Mouse (Mus musculus) limb, embryonic 13.5 days (tissue): ENCODE data around the gene Gm10750. TPM values are rescaled to one million over a fixed set of nuclear protein-coding genes. Genes with fewer than 3 reads are reported as not detected.
"Not testable (repeated sequence)": the region's sequence is repeated elsewhere in the genome, so short reads cannot be mapped to it uniquely, and the experiment has no call there.

Experiments
- ATAC-seq: fragments of 200-750 bp; cut with Nextera tagmentation; 2 replicates; pipeline ENCODE4 v1.8.0; 2017; ENCODE audit warnings: low read depth, moderate number of reproducible peaks, moderate TSS enrichment; ENCODE audit not compliant: low FRiP score
- H3K27ac ChIP-seq: fragments of 300-500 bp; sonication (generic); 2 replicates; pipeline ENCODE4 v1.5.1; 2015; ENCODE audit warnings: inconsistent platforms, mild to moderate bottlenecking, moderate library complexity
- H3K27me3 ChIP-seq: fragments of 300-500 bp; sonication (generic); 2 replicates; pipeline ENCODE4 v1.6.1; 2015; ENCODE audit warnings: mild to moderate bottlenecking, inconsistent platforms
- H3K36me3 ChIP-seq: fragments of 300-500 bp; sonication (generic); 2 replicates; pipeline ENCODE4 v1.6.1; 2015; ENCODE audit warnings: inconsistent platforms, mild to moderate bottlenecking, moderate library complexity
- H3K4me1 ChIP-seq: fragments of 300-500 bp; sonication (generic); 2 replicates; pipeline ENCODE4 v1.6.1; 2015; ENCODE audit warnings: inconsistent platforms
- H3K4me2 ChIP-seq: fragments of 300-500 bp; sonication (generic); replicated peaks from 2 replicates; pipeline ENCODE4 v1.6.1; 2015; ENCODE audit warnings: inconsistent platforms, mild to moderate bottlenecking, moderate library complexity
- H3K4me3 ChIP-seq: fragments of 300-500 bp; sonication (generic); 2 replicates; pipeline ENCODE4 v1.5.1; 2015; ENCODE audit warnings: moderate library complexity, mild to moderate bottlenecking, inconsistent platforms
- H3K9ac ChIP-seq: fragments of 300-500 bp; sonication (generic); 2 replicates; pipeline ENCODE4 v1.6.1; 2015; ENCODE audit warnings: mild to moderate bottlenecking, inconsistent platforms
- H3K9me3 ChIP-seq: fragments of 300-500 bp; sonication (generic); 2 replicates; pipeline ENCODE4 v1.6.1; 2016; ENCODE audit warnings: inconsistent platforms
- WGBS: fragments of 180-500 bp; shearing (Covaris S2); methylation state at CpG from one replicate; pipeline ENCODE4 v1.1.7; 2015; 5-methylcytosine and 5-hydroxymethylcytosine counted together
- polyA plus RNA-seq: library from polyadenylated mRNA; unstranded; fragments of >200 nt; fragmentation: Nextera tagmentation; extraction: Ambion mirVana; gene quantifications from 2 replicates; pipeline ENCODE4 v1.2.1, GENCODE M21; 2015

Gene Gm10750
- not detected in 2 replicates for polyA plus RNA-seq

GRCm38 (mm10) chr2:149017137-149017536 lies at the start of gene Gm10750:
Gene Gm10750 (minus strand): TSS chr2:149017237.
- WGBS, result 73% methylated on average over 5 of the region's 5 CpGs
- not testable (repeated sequence) for H3K27me3 ChIP-seq, H3K36me3 ChIP-seq, H3K9ac ChIP-seq, H3K27ac ChIP-seq, H3K4me3 ChIP-seq, H3K9me3 ChIP-seq, H3K4me2 ChIP-seq, ATAC-seq, H3K4me1 ChIP-seq

DNA sequence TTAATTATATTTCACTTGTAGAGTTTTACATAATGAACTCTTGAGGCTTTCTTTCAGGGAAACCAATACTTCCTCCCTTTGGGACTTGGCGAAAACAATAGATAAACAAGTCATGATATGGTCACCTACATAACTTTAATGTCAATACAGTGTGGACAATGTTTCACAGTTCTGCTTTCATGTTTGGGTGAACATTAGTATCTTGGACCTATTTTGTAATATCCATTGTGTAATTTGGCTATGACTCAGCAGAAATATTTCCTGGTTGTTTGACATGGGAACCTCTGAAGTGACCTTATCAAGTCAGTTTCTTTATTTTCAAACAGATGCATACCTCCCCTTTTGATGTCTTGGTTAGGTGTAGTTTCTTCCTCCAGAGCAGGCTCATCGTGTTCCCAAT lies 12.2 kb downstream of the Gm10750 start:
- Histone ChIP-seq H3K9ac (no peak overlapping the region), H3K36me3 (no peaks in the 10 kb centered on the region), H3K27ac (no peak overlapping the region), H3K4me2 (no peak overlapping the region), H3K4me3 (no peak overlapping the region), H3K9me3 (peaks cover 4% of the 10 kb centered on the region; the same call in 1 of the 2 replicates), H3K4me1 (no peaks in the 10 kb centered on the region), H3K27me3 (no peaks in the 10 kb centered on the region)
- WGBS, result 72% methylated on average over 2 of the region's 2 CpGs
- no peak for ATAC-seq

DNA sequence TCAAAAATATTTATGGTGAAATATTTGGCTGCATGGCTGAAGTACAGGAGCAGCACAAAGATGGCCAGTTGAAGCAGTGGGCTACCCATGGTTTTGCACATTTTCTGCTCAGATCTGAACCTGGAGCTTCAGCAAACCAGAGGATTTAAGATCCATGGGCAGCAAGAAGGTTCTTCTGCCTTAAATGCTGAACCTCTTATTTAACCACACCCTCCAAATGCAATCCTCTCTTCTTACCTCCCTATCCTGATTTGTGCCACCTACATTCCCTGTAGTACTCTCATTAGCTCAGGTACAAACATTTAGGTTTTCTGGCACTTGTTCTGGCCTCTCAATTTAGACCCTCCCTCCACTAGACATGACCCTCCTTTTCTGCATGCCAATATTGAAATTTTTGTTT lies 13.9 kb downstream of the Gm10750 start, which contains the start of gene Gm1330:
Gene Gm1330 (minus strand): TSS at position 101 of the 400 bp plus-strand sequence.
- Histone ChIP-seq H3K36me3 (no peaks in the 10 kb centered on the region), H3K4me3 (no peak within 1 kb of the TSS), H3K4me1 (no peaks in the 10 kb centered on the region)

DNA sequence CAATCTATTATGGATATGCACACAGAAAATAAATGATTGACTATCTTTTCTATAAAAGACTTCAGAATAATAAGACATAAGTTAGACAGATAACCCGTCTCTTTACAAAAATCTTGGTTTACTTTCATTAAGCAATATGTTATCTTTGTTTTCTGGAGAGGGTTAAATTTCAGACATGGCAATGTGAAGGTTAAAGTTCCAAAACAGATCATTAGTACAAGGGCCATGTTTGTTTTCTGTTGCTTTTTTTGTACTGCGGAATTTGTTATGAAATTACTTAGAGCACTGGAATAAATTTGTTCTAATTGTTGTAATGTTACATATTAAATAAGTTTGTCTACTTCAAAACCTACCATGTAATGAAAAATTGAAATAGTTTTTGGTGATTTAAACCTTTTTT lies 21.9 kb downstream of the Gm10750 start:
- Histone ChIP-seq H3K4me1 (no peaks in the 10 kb centered on the region), H3K9me3 (peaks cover 5% of the 10 kb centered on the region; the same call in 1 of the 2 replicates), H3K27me3 (no peaks in the 10 kb centered on the region), H3K4me2 (no peak overlapping the region), H3K36me3 (no peaks in the 10 kb centered on the region), H3K27ac (no peak overlapping the region), H3K4me3 (no peak overlapping the region), H3K9ac (no peak overlapping the region)
- ATAC-seq, result no peak
- WGBS, result 91% methylated on average over 2 of the region's 2 CpGs

More for the DNA sequence above, 13.9 kb downstream of the Gm10750 start, which contains the start of gene Gm1330:
- Histone ChIP-seq H3K27ac (no peak within 1 kb of the TSS), H3K9me3 (peaks cover 4% of the 10 kb centered on the region; the same call in 1 of the 2 replicates), H3K9ac (no peak within 1 kb of the TSS), H3K4me2 (no peak within 1 kb of the TSS), H3K27me3 (no peaks in the 10 kb centered on the region)
- no peak for ATAC-seq

Other genes starting within 250 kb of the Gm10750 start
- not detected in 2 replicates for gene Cst11, start 245.7 kb downstream of the Gm10750 start, polyA plus RNA-seq
- gene 8030411F24Rik, start 235.2 kb downstream of the Gm10750 start, polyA plus RNA-seq, result not detected in 2 replicates
- gene Cst12, start 227.9 kb downstream of the Gm10750 start, polyA plus RNA-seq, result not detected in 2 replicates
- gene Cst8, start 218.5 kb downstream of the Gm10750 start, polyA plus RNA-seq, result not detected in 2 replicates
- gene Cst13, start 197.2 kb downstream of the Gm10750 start, polyA plus RNA-seq, result not detected in 2 replicates
- not detected in 2 replicates for gene Cst9, start 182.1 kb downstream of the Gm10750 start, polyA plus RNA-seq
- gene 9230104L09Rik, start 152.2 kb downstream of the Gm10750 start, polyA plus RNA-seq, result not detected in 2 replicates
- gene Cst3, start 141.5 kb downstream of the Gm10750 start, polyA plus RNA-seq, result 386 and 403 TPM in 2 replicates
- gene Gm1330, start 14.0 kb downstream of the Gm10750 start, polyA plus RNA-seq, result not detected in 2 replicates